Mouse (Mus musculus) CD4-positive helper T cell, adult 2 months (primary cell): ENCODE results near the gene Lrp5.

Source experiments
- DNase-seq: peaks from one replicate; pipeline ENCODE4 v3.0.0-alpha.2; 2012; ENCODE audit warnings: low read depth, missing footprints, low spot score

The Lrp5 gene

DNA sequence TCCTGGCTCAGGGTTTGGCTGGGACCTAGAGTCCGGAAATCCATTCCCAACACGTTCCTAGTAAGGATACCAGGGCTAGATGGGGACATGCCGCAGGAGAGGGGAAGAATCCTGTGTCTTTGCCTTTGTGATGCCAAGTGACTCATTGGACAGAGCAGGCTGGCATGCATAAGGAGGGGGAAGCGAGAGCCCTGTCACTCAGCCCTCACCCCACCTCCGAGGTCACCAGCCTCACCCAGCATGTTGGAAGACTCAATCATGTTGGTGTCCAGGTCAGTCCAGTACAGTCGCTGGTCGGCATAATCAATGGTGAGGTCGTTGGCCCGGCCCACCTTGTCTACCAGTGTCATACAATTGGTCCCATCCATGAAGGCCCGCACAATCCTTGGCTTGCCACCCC lies 72.4 kb downstream of the Lrp5 start:
- DNase-seq, result no peak

GRCm38 (mm10) chr19:3612534-3613273 lies 73.7 kb downstream of the Lrp5 start:
- no peak for DNase-seq

- DNase-seq, result no peak
Observed at GRCm38 (mm10) chr19:3611730-3612129, 74.6 kb downstream of the Lrp5 start.

- DNase-seq, result no peak
Observed at GRCm38 (mm10) chr19:3610886-3611285, 75.5 kb downstream of the Lrp5 start.

GRCm38 (mm10) chr19:3609826-3610225 lies 76.5 kb downstream of the Lrp5 start:
- DNase-seq, result no peak

DNA sequence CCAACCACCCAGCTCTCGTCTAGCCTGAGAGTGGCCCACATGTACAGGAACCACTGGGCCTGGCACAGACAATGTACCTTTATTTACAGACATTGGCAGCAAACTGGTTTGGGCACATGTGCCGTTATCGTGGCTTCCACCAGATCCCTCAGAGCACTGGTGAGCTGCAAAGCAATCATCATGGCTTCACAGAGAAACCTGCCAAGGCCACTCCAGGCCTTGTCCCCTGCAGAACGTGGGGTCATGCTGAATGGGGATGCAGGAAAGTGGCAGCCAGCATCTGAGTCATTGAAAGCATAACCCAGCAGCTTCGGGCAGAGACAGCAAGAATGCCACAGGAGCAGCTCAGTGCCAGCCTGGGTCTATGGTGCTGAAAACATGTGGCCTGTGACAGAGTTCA lies 92.0 kb downstream of the Lrp5 start:
- no peak for DNase-seq

- DNase-seq, result no peak
Observed at GRCm38 (mm10) chr19:3593379-3594055, 92.8 kb downstream of the Lrp5 start.

GRCm38 (mm10) chr19:3589968-3590367 lies 96.4 kb downstream of the Lrp5 start:
- DNase-seq, result no peak

GRCm38 (mm10) chr19:3589547-3589946 lies 96.8 kb downstream of the Lrp5 start:
- no peak for DNase-seq

DNA sequence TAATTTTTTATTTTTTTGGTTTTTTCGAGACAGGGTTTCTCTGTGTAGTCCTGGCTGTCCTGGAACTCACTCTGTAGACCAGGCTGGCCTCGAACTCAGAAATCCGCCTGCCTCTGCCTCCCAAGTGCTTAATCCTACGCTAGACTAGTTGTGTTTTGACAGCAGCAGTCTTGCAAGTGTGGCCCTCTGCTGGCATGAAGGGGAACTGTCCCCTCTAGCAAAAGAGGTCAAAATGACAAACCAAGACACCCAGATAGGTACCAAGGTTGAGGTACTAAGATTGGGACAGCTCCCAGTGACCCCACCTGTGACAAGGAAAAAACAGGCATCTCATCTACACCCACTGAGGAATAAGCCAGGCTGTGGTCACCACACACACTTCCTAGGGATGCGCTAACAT lies 98.6 kb downstream of the Lrp5 start:
- peak; percentile 59 for DNase-seq

DNA sequence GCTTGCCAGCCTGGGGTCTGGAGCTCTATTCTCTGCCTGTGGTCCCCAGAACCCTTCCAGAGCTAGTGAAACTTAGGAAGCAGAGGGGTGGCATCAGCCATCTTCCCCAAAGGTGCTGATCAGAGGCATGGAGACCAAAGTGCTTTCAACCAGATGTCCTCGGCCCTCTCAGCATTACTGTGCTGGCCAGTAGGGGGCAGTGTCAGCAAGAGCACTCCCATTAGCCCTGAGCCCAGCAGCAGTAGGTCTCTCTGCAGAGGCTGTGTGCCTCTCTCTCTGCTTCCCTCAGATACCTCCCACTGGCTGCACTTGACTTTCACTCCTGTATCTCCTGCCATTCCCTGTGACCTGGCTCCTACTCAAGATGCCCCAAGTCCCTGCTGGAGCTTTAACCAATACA lies 99.8 kb downstream of the Lrp5 start:
- peak; percentile 47 for DNase-seq

GRCm38 (mm10) chr19:3586026-3586425 lies 100.3 kb downstream of the Lrp5 start:
- DNase-seq, result no peak

- DNase-seq, result peak; percentile 54
Observed at GRCm38 (mm10) chr19:3581326-3581725, 105.0 kb downstream of the Lrp5 start.

- DNase-seq, result no peak
Observed at GRCm38 (mm10) chr19:3577911-3578290, 108.5 kb downstream of the Lrp5 start.

- no peak for DNase-seq
Observed at GRCm38 (mm10) chr19:3577265-3577910, 109.0 kb downstream of the Lrp5 start.

DNA sequence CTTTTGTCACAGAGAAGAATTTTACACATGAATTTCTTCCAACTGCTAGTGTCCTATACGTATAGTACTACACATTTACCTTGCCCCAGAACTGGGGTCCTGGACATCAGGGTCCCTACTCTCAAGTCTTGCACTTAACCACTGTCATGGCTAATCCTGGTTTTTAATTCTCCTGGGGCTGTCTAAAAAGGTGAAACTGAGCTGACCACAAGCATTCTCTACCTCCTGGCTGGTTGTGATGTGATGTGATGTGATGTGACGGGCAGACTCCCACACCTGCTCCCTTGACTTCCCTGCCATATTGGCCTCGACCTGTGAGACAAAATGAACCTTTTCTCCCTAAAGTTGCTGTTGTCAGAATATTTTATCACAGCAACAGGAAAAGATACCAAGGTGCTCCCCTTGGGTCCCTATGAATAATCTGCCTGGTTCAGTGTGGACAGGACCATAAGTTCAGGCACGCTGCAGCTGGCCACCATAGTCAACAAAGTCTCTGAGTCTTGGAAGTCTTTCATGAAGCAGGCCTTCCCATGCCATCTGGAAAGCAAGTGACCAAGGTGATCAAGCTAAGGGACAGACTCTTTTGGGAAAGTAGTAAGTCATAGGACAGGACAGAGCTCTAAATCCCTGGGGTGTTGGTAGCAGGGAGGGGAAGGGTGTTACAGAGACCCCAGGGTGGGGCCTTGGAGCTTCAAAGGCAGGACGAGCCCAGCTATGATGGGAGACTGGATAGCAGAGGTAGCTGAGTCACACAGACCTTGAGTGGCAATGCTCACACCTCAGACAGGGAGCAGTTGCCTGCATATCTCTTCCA lies 109.7 kb downstream of the Lrp5 start:
- DNase-seq, result no peak

GRCm38 (mm10) chr19:3575632-3576384 lies 110.6 kb downstream of the Lrp5 start, which contains the start of gene Ppp6r3:
Gene Ppp6r3 (minus strand): TSS chr19:3575749.
- DNase-seq, result peak; percentile 99

- DNase-seq, result no peak
Observed at GRCm38 (mm10) chr19:3575276-3575631, 111.1 kb downstream of the Lrp5 start.

DNA sequence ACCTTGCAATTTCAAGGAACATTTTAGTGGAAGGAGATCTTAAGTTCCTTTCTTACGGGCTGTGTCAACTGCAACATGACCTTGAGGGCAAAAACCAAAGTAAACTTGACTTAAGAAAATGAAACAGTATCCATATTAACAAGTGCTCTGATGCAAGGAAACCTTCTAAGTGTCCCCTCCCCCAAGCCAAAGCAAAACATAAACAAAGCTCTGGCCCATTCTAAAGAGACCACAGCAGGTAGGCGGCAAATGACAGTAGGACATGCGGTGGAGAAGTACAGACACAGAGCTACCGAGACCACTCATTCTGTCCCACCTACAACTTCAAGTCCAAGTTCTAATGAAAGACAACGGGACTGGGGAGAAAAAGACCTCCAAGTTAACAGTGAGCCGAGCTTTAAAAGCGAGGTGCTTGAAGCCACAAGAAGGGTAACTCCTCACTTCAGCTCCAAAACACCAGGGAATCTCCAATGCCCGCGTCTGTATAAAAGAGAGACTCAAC lies 111.7 kb downstream of the Lrp5 start:
- peak; percentile 42 for DNase-seq

- no peak for DNase-seq
Observed at GRCm38 (mm10) chr19:3564309-3564708, 122.1 kb downstream of the Lrp5 start.

DNA sequence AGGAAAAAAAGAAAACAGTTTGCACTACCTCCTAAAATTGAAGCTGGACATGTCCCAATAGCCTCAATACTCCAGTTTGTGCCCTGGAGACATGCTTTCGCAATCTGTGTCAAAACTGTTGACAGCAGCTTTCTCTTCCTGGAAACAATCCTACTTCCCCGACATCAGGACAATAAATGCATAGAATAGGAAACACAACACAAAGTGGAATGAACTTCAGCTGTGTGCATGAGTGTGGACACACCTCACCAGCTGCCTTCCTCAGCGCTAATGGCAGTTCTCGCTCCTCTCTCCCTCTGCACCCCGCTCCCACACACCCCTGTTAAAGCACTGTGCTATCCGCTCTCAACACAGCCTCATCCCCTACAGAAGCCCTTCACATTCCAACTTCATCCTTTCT lies 123.6 kb downstream of the Lrp5 start:
- no peak for DNase-seq
